Mouse (Mus musculus) MEL (cell line): ENCODE measurements at regions not wholly inside any gene's neighbourhood (a gene's known extent, or its start where the extent isn't known, plus 50 kb on each side); places are given as distances from the start of the nearest gene placed in this dataset.

Source experiments
- DNase-seq: peaks from one replicate; pipeline ENCODE4 v3.0.0; 2011; ENCODE audit warnings: low read depth, low spot score
- H3K27ac ChIP-seq: 2 replicates; pipeline ENCODE4 v1.5.1; 2012; ENCODE audit warnings: low read depth, mild to moderate bottlenecking, control low read depth, low read length, moderate library complexity; ENCODE audit not compliant: control insufficient read depth
- H3K27me3 ChIP-seq, 2 experiments: fragments of 150-350 bp in 1 of 2; sonication (generic) in 1 of 2; 2 replicates each; pipeline ENCODE4 v1.6.1; 2012; ENCODE audit warnings: low read length in 2 of 2, mild to moderate bottlenecking in 2 of 2, improper control_type of control experiment in 1 of 2, moderate library complexity in 1 of 2; ENCODE audit not compliant: insufficient read depth in 2 of 2, control insufficient read depth in 1 of 2
- H3K36me3 ChIP-seq, 2 experiments: 2 replicates each; pipeline ENCODE4 v1.6.1; 2012 to 2014; ENCODE audit warnings: low read length in 2 of 2, improper control_type of control experiment in 1 of 2, inconsistent platforms in 1 of 2, mild to moderate bottlenecking in 1 of 2; ENCODE audit not compliant: insufficient read depth in 2 of 2, control insufficient read depth in 1 of 2
- H3K4me1 ChIP-seq, 2 experiments: fragments of 150-350 bp in 1 of 2; sonication (generic) in 1 of 2; 2 replicates each; pipeline ENCODE4 v1.6.1; 2012; ENCODE audit warnings: low read length in 2 of 2, improper control_type of control experiment in 1 of 2, mild to moderate bottlenecking in 1 of 2; ENCODE audit not compliant: insufficient read depth in 2 of 2, control insufficient read depth in 1 of 2
- H3K4me3 ChIP-seq, 2 experiments: fragments of 150-350 bp in 1 of 2; sonication (generic) in 1 of 2; 2 replicates each; pipeline ENCODE4 v1.5.1; 2012; ENCODE audit warnings: low read depth in 2 of 2, low read length in 2 of 2, mild to moderate bottlenecking in 2 of 2, moderate library complexity in 2 of 2, control low read depth in 1 of 2, improper control_type of control experiment in 1 of 2; ENCODE audit not compliant: control insufficient read depth in 1 of 2, insufficient read depth in 1 of 2
- H3K79me2 ChIP-seq: 2 replicates; pipeline ENCODE4 v1.6.1; 2012; ENCODE audit warnings: mild to moderate bottlenecking, low read length, moderate library complexity; ENCODE audit not compliant: control insufficient read depth, poor library complexity, insufficient read depth
- H3K9ac ChIP-seq: 2 replicates; pipeline ENCODE4 v1.6.1; 2012; ENCODE audit warnings: low read depth, mild to moderate bottlenecking, control low read depth, low read length, moderate library complexity; ENCODE audit not compliant: control insufficient read depth, poor library complexity, severe bottlenecking
- H3K9me3 ChIP-seq: fragments of 150-350 bp; sonication (generic); replicated peaks from 2 replicates; pipeline ENCODE4 v1.6.1; 2012; ENCODE audit warnings: mild to moderate bottlenecking, low read length, improper control_type of control experiment, moderate library complexity; ENCODE audit not compliant: insufficient read depth
- CTCF ChIP-seq, 3 experiments: IDR thresholded peaks in 2 of 3; conservative IDR thresholded peaks in 1 of 3; 2 replicates each; pipeline ENCODE4 v1.5.1; 2011 to 2012; ENCODE audit warnings: low read length in 3 of 3, low read depth in 2 of 3, mild to moderate bottlenecking in 2 of 3, improper control_type of control experiment in 1 of 3, inconsistent platforms in 1 of 3, mixed read lengths in 1 of 3, moderate library complexity in 1 of 3; ENCODE audit not compliant: control insufficient read depth in 1 of 3, insufficient read depth in 1 of 3, poor library complexity in 1 of 3, severe bottlenecking in 1 of 3
- ELF1 ChIP-seq: IDR thresholded peaks from 2 replicates; pipeline ENCODE4 v1.6.1; 2014; ENCODE audit warnings: low read depth, mild to moderate bottlenecking, inconsistent platforms, low read length, improper control_type of control experiment, moderate library complexity
- GATA1 ChIP-seq: IDR thresholded peaks from 2 replicates; pipeline ENCODE4 v1.6.1; 2011; ENCODE audit warnings: low read depth, low read length, improper control_type of control experiment
- HCFC1 ChIP-seq: IDR thresholded peaks from 2 replicates; pipeline ENCODE4 v1.6.1; 2012; ENCODE audit warnings: low read depth, mild to moderate bottlenecking, inconsistent platforms, low read length, improper control_type of control experiment, moderate library complexity
- JUND ChIP-seq: IDR thresholded peaks from 2 replicates; pipeline ENCODE4 v1.6.1; 2011; ENCODE audit warnings: low read depth, mild to moderate bottlenecking, improper control_type of control experiment, low read length
- KAT2A ChIP-seq: conservative IDR thresholded peaks from 2 replicates; pipeline ENCODE4 v1.6.1; 2012; ENCODE audit warnings: low read depth, low read length, improper control_type of control experiment, inconsistent platforms
- MAZ ChIP-seq: IDR thresholded peaks from 2 replicates; pipeline ENCODE4 v1.6.1; 2012; ENCODE audit warnings: low read depth, mild to moderate bottlenecking, inconsistent platforms, low read length, improper control_type of control experiment
- MYC ChIP-seq: IDR thresholded peaks from 2 replicates; pipeline ENCODE4 v1.6.1; 2011; ENCODE audit warnings: low read depth, mild to moderate bottlenecking, low read length, improper control_type of control experiment, moderate library complexity
- POLR2A ChIP-seq, 2 experiments: IDR thresholded peaks; 2 replicates each; pipeline ENCODE4 v1.6.1; 2011 to 2012; ENCODE audit warnings: low read length in 2 of 2, mild to moderate bottlenecking in 2 of 2, control low read depth in 1 of 2, improper control_type of control experiment in 1 of 2, low read depth in 1 of 2, moderate library complexity in 1 of 2; ENCODE audit not compliant: control insufficient read depth in 1 of 2, insufficient read depth in 1 of 2, poor library complexity in 1 of 2
- POLR2AphosphoS5 ChIP-seq: IDR thresholded peaks from 2 replicates; pipeline ENCODE4 v1.6.1; 2012; ENCODE audit warnings: low read depth, borderline replicate concordance, mild to moderate bottlenecking, inconsistent platforms, low read length, moderate library complexity, mixed read lengths
- RAD21 ChIP-seq: IDR thresholded peaks from 2 replicates; pipeline ENCODE4 v1.6.1; 2011; ENCODE audit warnings: mild to moderate bottlenecking, low read depth, low read length, improper control_type of control experiment
- SIN3A ChIP-seq: IDR thresholded peaks from 2 replicates; pipeline ENCODE4 v1.6.1; 2012; ENCODE audit warnings: low read length, improper control_type of control experiment, inconsistent platforms
- SMC3 ChIP-seq: IDR thresholded peaks from 2 replicates; pipeline ENCODE4 v1.6.1; 2011; ENCODE audit warnings: low read depth, low read length, improper control_type of control experiment
- TAL1 ChIP-seq: IDR thresholded peaks from 2 replicates; pipeline ENCODE4 v1.6.1; 2012; ENCODE audit warnings: mild to moderate bottlenecking, inconsistent platforms, low read length, moderate library complexity, mixed read lengths
- TCF12 ChIP-seq: IDR thresholded peaks from 2 replicates; pipeline ENCODE4 v1.6.1; 2014; ENCODE audit warnings: low read depth, mild to moderate bottlenecking, inconsistent platforms, low read length, improper control_type of control experiment, moderate library complexity
- UBTF ChIP-seq: IDR thresholded peaks from 2 replicates; pipeline ENCODE4 v1.6.1; 2012; ENCODE audit warnings: low read depth, mild to moderate bottlenecking, inconsistent platforms, low read length, improper control_type of control experiment, moderate library complexity, borderline replicate concordance; ENCODE audit not compliant: insufficient read depth
- USF1 ChIP-seq: IDR thresholded peaks from 2 replicates; pipeline ENCODE4 v1.6.1; 2014; ENCODE audit warnings: low read depth, mild to moderate bottlenecking, inconsistent platforms, low read length, improper control_type of control experiment, moderate library complexity
- ZC3H11A ChIP-seq: IDR thresholded peaks from 2 replicates; pipeline ENCODE4 v1.6.1; 2012; ENCODE audit warnings: low read depth, mild to moderate bottlenecking, inconsistent platforms, low read length, improper control_type of control experiment
- ZMIZ1 ChIP-seq: IDR thresholded peaks from 2 replicates; pipeline ENCODE4 v1.6.1; 2012; ENCODE audit warnings: low read depth, mild to moderate bottlenecking, inconsistent platforms, low read length, improper control_type of control experiment, moderate library complexity
- ZNF384 ChIP-seq: IDR thresholded peaks from 2 replicates; pipeline ENCODE4 v1.6.1; 2012; ENCODE audit warnings: low read depth, mild to moderate bottlenecking, inconsistent platforms, low read length, improper control_type of control experiment

GRCm38 (mm10) chr2:106086121-106086520, 82.8 kb upstream of the Dnajc24 start:
- no peak overlapping the region for H3K27ac ChIP-seq
- TF ChIP-seq POLR2A (IDR thresholded peaks at IDR 0.05; ENCODE audit: control insufficient read depth in 1 of 2, insufficient read depth in 1 of 2, low read depth in 1 of 2, low read length in 2 of 2, poor library complexity in 1 of 2) (no peak), TAL1 (no peak), CTCF (IDR thresholded peaks at IDR 0.05 in 2 of 3, conservative IDR thresholded peaks at IDR 0.05 in 1 of 3; ENCODE audit: control insufficient read depth in 1 of 3, insufficient read depth in 1 of 3, low read depth in 2 of 3, low read length in 3 of 3, poor library complexity in 1 of 3, severe bottlenecking in 1 of 3) (peak in 2 of 3 experiments; percentile 23 to 74; a peak in 5 of 6 replicates), HCFC1 (no peak), RAD21 (peak; percentile 80), MAZ (0 out of 2 replicates have a peak, but pooled peaks have one; percentile 53), SMC3 (peak; percentile 70), ZC3H11A (peak; percentile 62)
- H3K79me2 ChIP-seq: no peaks in the 10 kb centered on the region
- peaks cover 0 to 2% of the 10 kb centered on the region in 2 experiments; a peak in 3 of 4 replicates for H3K27me3 ChIP-seq
- H3K4me3 ChIP-seq: no peak overlapping the region
- no peaks in the 10 kb centered on the region for H3K9me3 ChIP-seq
- DNase-seq: peak; percentile 55
- H3K9ac ChIP-seq: no peak overlapping the region
- H3K4me1 ChIP-seq: no peaks in the 10 kb centered on the region
- H3K36me3 ChIP-seq: no peaks in the 10 kb centered on the region

GRCm38 (mm10) chr2:106083801-106084800, 80.8 kb upstream of the Dnajc24 start:
- Histone ChIP-seq H3K9me3 (no peaks in the 10 kb centered on the region), H3K79me2 (no peaks in the 10 kb centered on the region), H3K27ac (no peak overlapping the region), H3K4me3 (no peak overlapping the region), H3K4me1 (no peaks in the 10 kb centered on the region)
- no peak for DNase-seq
- TF ChIP-seq POLR2AphosphoS5 (no peak), JUND (no peak), KAT2A (no peak), MAZ (no peak), UBTF (no peak), SIN3A (no peak), USF1 (no peak), ZC3H11A (no peak), POLR2A (IDR thresholded peaks at IDR 0.05; ENCODE audit: control insufficient read depth in 1 of 2, insufficient read depth in 1 of 2, low read depth in 1 of 2, low read length in 2 of 2, poor library complexity in 1 of 2) (no peak), CTCF (IDR thresholded peaks at IDR 0.05 in 2 of 3, conservative IDR thresholded peaks at IDR 0.05 in 1 of 3; ENCODE audit: control insufficient read depth in 1 of 3, insufficient read depth in 1 of 3, low read depth in 2 of 3, low read length in 3 of 3, poor library complexity in 1 of 3, severe bottlenecking in 1 of 3) (no peak), ELF1 (no peak), MYC (no peak), GATA1 (no peak), ZNF384 (no peak), SMC3 (no peak), ZMIZ1 (no peak), TCF12 (no peak)
- TF ChIP-seq, all 39 proteins: peak for 0
- Histone ChIP-seq H3K36me3 (no peaks in the 10 kb centered on the region), H3K9ac (no peak overlapping the region), H3K27me3 (peaks cover 0 to 2% of the 10 kb centered on the region in 2 experiments; a peak in 2 of 4 replicates)
